Mouse (Mus musculus): ENCODE measurements around the gene Ccdc12. TPM values are rescaled to one million over a fixed set of nuclear protein-coding genes. Genes with fewer than 3 reads are reported as not detected.
A peak's percentile ranks its signal among the peaks of the same experiment; 100 is the strongest.

Ccdc12 gene
- polyA plus RNA-seq, 1 experiment from 2014 or later, result 157 TPM

GRCm38 (mm10) chr9:110651931-110652722 is 4.2 kb upstream of the Ccdc12 start:
- H3K27me3 ChIP-seq, result peaks cover 18% of the 10 kb centered on the region; the same call in 1 of the 2 replicates
- WGBS, result 30% methylated on average over 13 of the region's 13 CpGs

GRCm38 (mm10) chr9:110652963-110653654 is 3.2 kb upstream of the Ccdc12 start:
- Histone ChIP-seq H3K27ac (peak overlapping the region; percentile 61; the same call in 1 of the 2 replicates), H3K4me3 (replicated peaks) (peak overlapping the region; percentile 76), H3K27me3 (peaks cover 18% of the 10 kb centered on the region; the same call in 1 of the 2 replicates), H3K36me3 (no peaks in the 10 kb centered on the region), H3K9ac (peak overlapping the region; percentile 75), H3K4me2 (peak overlapping the region; percentile 98), H3K4me1 (peaks cover 53% of the 10 kb centered on the region), H3K9me3 (replicated peaks) (no peaks in the 10 kb centered on the region)
- ATAC-seq (replicated peaks; ENCODE audit: low FRiP score), result no peak
- 19% methylated on average over 14 of the region's 14 CpGs for WGBS

More at GRCm38 (mm10) chr9:110651931-110652722, 4.2 kb upstream of the Ccdc12 start:
- ATAC-seq (replicated peaks; ENCODE audit: low FRiP score), result no peak
- H3K4me1 ChIP-seq, result peaks cover 44% of the 10 kb centered on the region
- H3K9me3 ChIP-seq (replicated peaks), result no peaks in the 10 kb centered on the region
- H3K4me3 ChIP-seq (replicated peaks), result peak overlapping the region; percentile 76
- no peaks in the 10 kb centered on the region for H3K36me3 ChIP-seq
- no peak overlapping the region for H3K9ac ChIP-seq
- H3K27ac ChIP-seq, result peak overlapping the region; percentile 7; the same call in 1 of the 2 replicates
- peak overlapping the region; percentile 98 for H3K4me2 ChIP-seq

- Histone ChIP-seq H3K4me2 (peak within 1 kb of the TSS; percentile 98), H3K9ac (peak within 1 kb of the TSS; percentile 75), H3K4me1 (peaks cover 56% of the 10 kb centered on the region), H3K27ac (peak within 1 kb of the TSS; percentile 61), H3K36me3 (0 out of 2 replicates have a peak, but pooled peaks cover 2% of the 10 kb centered on the region), H3K9me3 (replicated peaks) (no peaks in the 10 kb centered on the region), H3K27me3 (peaks cover 18% of the 10 kb centered on the region; the same call in 1 of the 2 replicates), H3K4me3 (replicated peaks) (peak within 1 kb of the TSS; percentile 76)
- ATAC-seq (replicated peaks; ENCODE audit: low FRiP score), result peak; percentile 89
- WGBS, result under 1% methylated on average over 69 of the region's 75 CpGs
These were observed 2.4 kb upstream of the Ccdc12 start, which contains the start of gene Nbeal2 for GRCm38 (mm10) chr9:110653655-110654461. Gene Nbeal2, minus strand, starts transcription at chr9:110654161.

- Histone ChIP-seq H3K27me3 (peaks cover 18% of the 10 kb centered on the region; the same call in 1 of the 2 replicates), H3K4me2 (peak overlapping the region; percentile 98), H3K4me3 (replicated peaks) (peak overlapping the region; percentile 76), H3K36me3 (peaks cover 8% of the 10 kb centered on the region; the same call in 1 of the 2 replicates), H3K9ac (peak overlapping the region; percentile 75; the same call in 1 of the 2 replicates), H3K27ac (peak overlapping the region; percentile 61), H3K9me3 (replicated peaks) (no peaks in the 10 kb centered on the region), H3K4me1 (peaks cover 59% of the 10 kb centered on the region)
- no peak for ATAC-seq (replicated peaks; ENCODE audit: low FRiP score)
- 82% methylated on average over 19 of the region's 19 CpGs for WGBS
These were observed 1.3 kb upstream of the Ccdc12 start for GRCm38 (mm10) chr9:110654726-110655650.

- H3K4me1 ChIP-seq, result peaks cover 59% of the 10 kb centered on the region
- H3K9ac ChIP-seq, result peak overlapping the region; percentile 34; the same call in 1 of the 2 replicates
- peak overlapping the region; percentile 94 for H3K27ac ChIP-seq
These were observed 674 bp upstream of the Ccdc12 start for GRCm38 (mm10) chr9:110655651-110656007.

GRCm38 (mm10) chr9:110657474-110658078 is 1.3 kb downstream of the Ccdc12 start:
- H3K4me1 ChIP-seq, result peaks cover 49% of the 10 kb centered on the region
- H3K27ac ChIP-seq, result peak overlapping the region; percentile 94; the same call in 1 of the 2 replicates
- peak overlapping the region; percentile 66 for H3K4me2 ChIP-seq
- ATAC-seq (replicated peaks; ENCODE audit: low FRiP score), result no peak
- 79% methylated on average over 13 of the region's 13 CpGs for WGBS
- H3K4me3 ChIP-seq (replicated peaks), result peak overlapping the region; percentile 82
- no peaks in the 10 kb centered on the region for H3K9me3 ChIP-seq (replicated peaks)
- H3K9ac ChIP-seq, result peak overlapping the region; percentile 79; the same call in 1 of the 2 replicates
- peaks cover 12% of the 10 kb centered on the region; the same call in 1 of the 2 replicates for H3K27me3 ChIP-seq
- H3K36me3 ChIP-seq, result peaks cover 8% of the 10 kb centered on the region; the same call in 1 of the 2 replicates

More at GRCm38 (mm10) chr9:110655651-110656007, 674 bp upstream of the Ccdc12 start:
- peak overlapping the region; percentile 66 for H3K4me2 ChIP-seq
- ATAC-seq (replicated peaks; ENCODE audit: low FRiP score), result no peak
- peak overlapping the region; percentile 82 for H3K4me3 ChIP-seq (replicated peaks)
- H3K27me3 ChIP-seq, result peaks cover 18% of the 10 kb centered on the region; the same call in 1 of the 2 replicates
- H3K9me3 ChIP-seq (replicated peaks), result no peaks in the 10 kb centered on the region
- WGBS, result 80% methylated on average over 10 of the region's 10 CpGs
- peaks cover 8% of the 10 kb centered on the region; the same call in 1 of the 2 replicates for H3K36me3 ChIP-seq

- no peak overlapping the region for H3K9ac ChIP-seq
- H3K4me2 ChIP-seq, result no peak overlapping the region
- peaks cover 8% of the 10 kb centered on the region; the same call in 1 of the 2 replicates for H3K36me3 ChIP-seq
- no peak overlapping the region for H3K27ac ChIP-seq
- H3K27me3 ChIP-seq, result no peaks in the 10 kb centered on the region
- peaks cover 33% of the 10 kb centered on the region for H3K4me1 ChIP-seq
- no peak for ATAC-seq (replicated peaks; ENCODE audit: low FRiP score)
- 87% methylated on average over 12 of the region's 12 CpGs for WGBS
- no peaks in the 10 kb centered on the region for H3K9me3 ChIP-seq (replicated peaks)
- H3K4me3 ChIP-seq (replicated peaks), result no peak overlapping the region
These were observed 3.2 kb downstream of the Ccdc12 start for GRCm38 (mm10) chr9:110659521-110659920.

GRCm38 (mm10) chr9:110660208-110660607 is 3.9 kb downstream of the Ccdc12 start:
- H3K27ac ChIP-seq, result no peak overlapping the region
- ATAC-seq (replicated peaks; ENCODE audit: low FRiP score), result no peak
- peaks cover 8% of the 10 kb centered on the region; the same call in 1 of the 2 replicates for H3K36me3 ChIP-seq

GRCm38 (mm10) chr9:110660856-110661612 is 4.7 kb downstream of the Ccdc12 start:
- ATAC-seq (replicated peaks; ENCODE audit: low FRiP score), result no peak
- no peak overlapping the region for H3K4me2 ChIP-seq
- no peaks in the 10 kb centered on the region for H3K9me3 ChIP-seq (replicated peaks)
- no peak overlapping the region for H3K9ac ChIP-seq
- no peak overlapping the region for H3K4me3 ChIP-seq (replicated peaks)
- H3K27ac ChIP-seq, result no peak overlapping the region
- H3K27me3 ChIP-seq, result no peaks in the 10 kb centered on the region
- WGBS, result 74% methylated on average over 7 of the region's 7 CpGs
- H3K36me3 ChIP-seq, result peaks cover 8% of the 10 kb centered on the region; the same call in 1 of the 2 replicates
- H3K4me1 ChIP-seq, result peaks cover 25% of the 10 kb centered on the region

More at GRCm38 (mm10) chr9:110660208-110660607, 3.9 kb downstream of the Ccdc12 start:
- H3K9me3 ChIP-seq (replicated peaks), result no peaks in the 10 kb centered on the region
- no peak overlapping the region for H3K9ac ChIP-seq
- 86% methylated on average over 2 of the region's 2 CpGs for WGBS
- H3K27me3 ChIP-seq, result no peaks in the 10 kb centered on the region
- peaks cover 29% of the 10 kb centered on the region for H3K4me1 ChIP-seq
- H3K4me2 ChIP-seq, result no peak overlapping the region
- no peak overlapping the region for H3K4me3 ChIP-seq (replicated peaks)

Data from kidney, embryonic 15.5 days (tissue).